Mouse (Mus musculus): ENCODE measurements at regions not wholly inside any gene's neighbourhood (a gene's known extent, or its start where the extent isn't known, plus 50 kb on each side); places are given as distances from the start of the nearest gene placed in this dataset.

DNA sequence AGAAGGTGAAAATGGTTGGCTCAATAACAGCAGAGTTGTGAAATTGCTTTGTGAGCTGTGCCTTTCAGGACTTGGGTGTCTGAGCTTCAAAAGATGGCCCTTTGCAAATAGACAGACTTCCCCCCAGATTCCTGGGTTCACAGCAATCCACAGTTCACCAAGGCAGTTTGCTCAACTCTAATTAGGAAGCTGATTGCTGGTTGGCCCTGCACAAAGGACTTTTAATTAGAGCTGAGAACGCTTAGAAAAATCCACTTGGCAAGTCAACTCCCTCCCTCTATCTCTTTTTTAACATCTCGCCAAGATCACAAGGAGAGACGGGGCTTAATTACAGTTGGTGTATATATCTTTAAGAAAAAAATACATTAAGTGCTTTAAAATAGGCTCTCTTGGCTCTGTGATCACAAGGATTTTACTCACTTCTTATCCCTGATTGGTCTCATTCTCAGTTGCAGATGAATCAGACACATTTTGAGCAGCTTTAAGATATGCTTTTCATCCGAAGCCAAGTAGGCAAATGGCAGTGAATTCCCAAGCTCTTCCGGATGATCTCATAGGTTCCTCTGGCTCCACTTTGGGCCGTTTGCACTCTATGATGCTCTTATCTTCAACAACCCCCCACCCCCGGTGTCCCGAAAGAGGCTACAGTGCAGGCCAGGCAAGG lies 49.7 kb upstream of the Bach2 start:
- no peak for ATAC-seq (ENCODE audit: low FRiP score, low read depth)
- no peak for TF ChIP-seq POLR2A (IDR thresholded peaks at IDR 0.05; ENCODE audit: borderline replicate concordance, extremely low read depth, insufficient read depth, insufficient read length)

More for the DNA sequence above, 49.7 kb upstream of the Bach2 start:
- H3K27ac ChIP-seq (replicated peaks; ENCODE audit: low read depth, low read length): no peak overlapping the region
- no peak for DNase-seq (ENCODE audit: low spot score)
- WGBS: 71% methylated on average over 8 of the region's 8 CpGs
- no peak overlapping the region for H3K4me3 ChIP-seq (replicated peaks; ENCODE audit: low read length)
- H3K4me1 ChIP-seq (ENCODE audit: control insufficient read depth, insufficient read depth, low read length): no peaks in the 10 kb centered on the region
- no peaks in the 10 kb centered on the region for H3K36me3 ChIP-seq (ENCODE audit: control insufficient read depth, insufficient read depth, low read length)
- no peak overlapping the region for H3K9ac ChIP-seq (ENCODE audit: low read depth, low read length, severe bottlenecking)
- H3K27me3 ChIP-seq (ENCODE audit: control insufficient read depth, insufficient read depth, low read length): no peaks in the 10 kb centered on the region
- H3K4me2 ChIP-seq (replicated peaks; ENCODE audit: low read depth, low read length, severe bottlenecking): no peak overlapping the region
- H3K9me3 ChIP-seq (ENCODE audit: control insufficient read depth, low read length): no peaks in the 10 kb centered on the region
